Mouse (Mus musculus): ENCODE results near the gene Timm8a1. TPM values are rescaled to one million over a fixed set of nuclear protein-coding genes. Genes with fewer than 3 reads are reported as not detected.

The Timm8a1 gene
- total and polyA plus RNA-seq, 3 experiments: 6.5 to 206 (median 28.7) TPM

- Histone ChIP-seq H3K36me3 (replicated peaks) (peaks cover 20% of the 10 kb centered on the region), H3K9me3 (replicated peaks) (no peaks in the 10 kb centered on the region), H3K27me3 (ENCODE audit: insufficient read depth, low read length) (no peaks in the 10 kb centered on the region), H3K4me1 (ENCODE audit: insufficient read depth, low read depth, low read length) (peaks cover 44% of the 10 kb centered on the region), H3K4me3 (ENCODE audit: low read depth, low read length) (peak within 1 kb of the TSS; percentile 77)
- no peak for TF ChIP-seq GATA2 (IDR thresholded peaks at IDR 0.05; ENCODE audit: borderline replicate concordance, low read depth, low read length)
- TF ChIP-seq TAL1 (conservative IDR thresholded peaks at IDR 0.05; ENCODE audit: low read depth, low read length): no peak
- TF ChIP-seq POLR2AphosphoS5 (IDR thresholded peaks at IDR 0.05; ENCODE audit: insufficient replicate concordance, low read depth, low read length): peak; percentile 86; the same call in 1 of the 2 replicates
- peak; percentile 74 for ATAC-seq (ENCODE audit: extremely low read depth, insufficient number of reproducible peaks, low FRiP score, poor library complexity, severe bottlenecking)
- DNase-seq (ENCODE audit: low spot score): peak; percentile 22
Observed at GRCm38 (mm10) chrX:134585103-134586002, 43.7 kb upstream of the Timm8a1 start, which contains the start of gene Rpl36a. Rpl36a (plus strand) TSS chrX:134585654.

- peaks cover 16% of the 10 kb centered on the region for H3K36me3 ChIP-seq (replicated peaks)
- no peak for TF ChIP-seq GATA1 (IDR thresholded peaks at IDR 0.05; ENCODE audit: borderline replicate concordance, low read length)
- no peak for TF ChIP-seq POLR2AphosphoS5 (IDR thresholded peaks at IDR 0.05; ENCODE audit: insufficient replicate concordance, low read depth, low read length)
- H3K4me1 ChIP-seq (ENCODE audit: insufficient read depth, low read depth, low read length): peaks cover 45% of the 10 kb centered on the region
- H3K9me3 ChIP-seq (replicated peaks): no peaks in the 10 kb centered on the region
- ATAC-seq (ENCODE audit: extremely low read depth, insufficient number of reproducible peaks, low FRiP score, poor library complexity, severe bottlenecking) (peak; percentile 22; the same call in 1 of the 2 replicates), DNase-seq (ENCODE audit: low spot score) (no peak)
- H3K27me3 ChIP-seq (ENCODE audit: insufficient read depth, low read length): no peaks in the 10 kb centered on the region
- peak within 1 kb of the TSS; percentile 73 for H3K4me3 ChIP-seq (ENCODE audit: low read depth, low read length)
Observed at GRCm38 (mm10) chrX:134582888-134583669, 41.4 kb upstream of the Timm8a1 start, which contains the start of gene Btk. Btk (minus strand) TSS chrX:134583570.

GRCm38 (mm10) chrX:134582270-134582669, 40.6 kb upstream of the Timm8a1 start:
- peaks cover 16% of the 10 kb centered on the region for H3K36me3 ChIP-seq (replicated peaks)
- H3K27me3 ChIP-seq (ENCODE audit: insufficient read depth, low read length): no peaks in the 10 kb centered on the region
- H3K9me3 ChIP-seq (replicated peaks): no peaks in the 10 kb centered on the region
- ATAC-seq (ENCODE audit: extremely low read depth, insufficient number of reproducible peaks, low FRiP score, poor library complexity, severe bottlenecking) (no peak), DNase-seq (ENCODE audit: low spot score) (no peak)
- peaks cover 45% of the 10 kb centered on the region for H3K4me1 ChIP-seq (ENCODE audit: insufficient read depth, low read depth, low read length)
- peak overlapping the region; percentile 73 for H3K4me3 ChIP-seq (ENCODE audit: low read depth, low read length)
- TF ChIP-seq POLR2AphosphoS5 (IDR thresholded peaks at IDR 0.05; ENCODE audit: insufficient replicate concordance, low read depth, low read length) (no peak), TAL1 (conservative IDR thresholded peaks at IDR 0.05; ENCODE audit: low read depth, low read length) (no peak), GATA1 (IDR thresholded peaks at IDR 0.05; ENCODE audit: borderline replicate concordance, low read length) (no peak)

- H3K27me3 ChIP-seq (ENCODE audit: insufficient read depth, low read length): no peaks in the 10 kb centered on the region
- ATAC-seq (ENCODE audit: extremely low read depth, insufficient number of reproducible peaks, low FRiP score, poor library complexity, severe bottlenecking) (no peak), DNase-seq (ENCODE audit: low spot score) (no peak)
- peaks cover 47% of the 10 kb centered on the region for H3K4me1 ChIP-seq (ENCODE audit: insufficient read depth, low read depth, low read length)
- no peaks in the 10 kb centered on the region for H3K9me3 ChIP-seq (replicated peaks)
- H3K4me3 ChIP-seq (ENCODE audit: low read depth, low read length): no peak overlapping the region; the same call in 1 of the 2 replicates
- TF ChIP-seq GATA1 (IDR thresholded peaks at IDR 0.05; ENCODE audit: borderline replicate concordance, low read length): no peak
- TF ChIP-seq GATA2 (IDR thresholded peaks at IDR 0.05; ENCODE audit: borderline replicate concordance, low read depth, low read length): no peak
- no peak for TF ChIP-seq CTCF (IDR thresholded peaks at IDR 0.05; ENCODE audit: low read depth, low read length)
- no peak for TF ChIP-seq TAL1 (conservative IDR thresholded peaks at IDR 0.05; ENCODE audit: low read depth, low read length)
- TF ChIP-seq POLR2AphosphoS5 (IDR thresholded peaks at IDR 0.05; ENCODE audit: insufficient replicate concordance, low read depth, low read length): no peak
- peaks cover 14% of the 10 kb centered on the region for H3K36me3 ChIP-seq (replicated peaks)
Observed at GRCm38 (mm10) chrX:134580528-134581305, 39.1 kb upstream of the Timm8a1 start.

- H3K4me3 ChIP-seq (ENCODE audit: low read depth, low read length): no peak overlapping the region
- no peak for ATAC-seq (ENCODE audit: extremely low read depth, insufficient number of reproducible peaks, low FRiP score, poor library complexity, severe bottlenecking)
- TF ChIP-seq POLR2AphosphoS5 (IDR thresholded peaks at IDR 0.05; ENCODE audit: insufficient replicate concordance, low read depth, low read length): no peak
- no peak for TF ChIP-seq CTCF (IDR thresholded peaks at IDR 0.05; ENCODE audit: low read depth, low read length)
- TF ChIP-seq TAL1 (conservative IDR thresholded peaks at IDR 0.05; ENCODE audit: low read depth, low read length): no peak
- no peak for TF ChIP-seq GATA2 (IDR thresholded peaks at IDR 0.05; ENCODE audit: borderline replicate concordance, low read depth, low read length)
- TF ChIP-seq GATA1 (IDR thresholded peaks at IDR 0.05; ENCODE audit: borderline replicate concordance, low read length): no peak
Observed at GRCm38 (mm10) chrX:134577896-134578295, 36.2 kb upstream of the Timm8a1 start.

More at GRCm38 (mm10) chrX:134577896-134578295, 36.2 kb upstream of the Timm8a1 start:
- Histone ChIP-seq H3K4me1 (ENCODE audit: insufficient read depth, low read depth, low read length) (peaks cover 34% of the 10 kb centered on the region), H3K27me3 (ENCODE audit: insufficient read depth, low read length) (no peaks in the 10 kb centered on the region), H3K9me3 (replicated peaks) (no peaks in the 10 kb centered on the region), H3K36me3 (replicated peaks) (peaks cover 31% of the 10 kb centered on the region)
- no peak for DNase-seq (ENCODE audit: low spot score)

Data from G1E (cell line).